Mouse (Mus musculus) thymus, postnatal 4 days (tissue): ENCODE measurements around the gene Veph1.

ENCODE experiments used
- DNase-seq: peaks from one replicate; pipeline ENCODE4 v3.0.0; 2021

The Veph1 gene

GRCm38 (mm10) chr3:66220554-66221242 is 75.9 kb downstream of the Veph1 start:
- DNase-seq = peak; percentile 26

DNA sequence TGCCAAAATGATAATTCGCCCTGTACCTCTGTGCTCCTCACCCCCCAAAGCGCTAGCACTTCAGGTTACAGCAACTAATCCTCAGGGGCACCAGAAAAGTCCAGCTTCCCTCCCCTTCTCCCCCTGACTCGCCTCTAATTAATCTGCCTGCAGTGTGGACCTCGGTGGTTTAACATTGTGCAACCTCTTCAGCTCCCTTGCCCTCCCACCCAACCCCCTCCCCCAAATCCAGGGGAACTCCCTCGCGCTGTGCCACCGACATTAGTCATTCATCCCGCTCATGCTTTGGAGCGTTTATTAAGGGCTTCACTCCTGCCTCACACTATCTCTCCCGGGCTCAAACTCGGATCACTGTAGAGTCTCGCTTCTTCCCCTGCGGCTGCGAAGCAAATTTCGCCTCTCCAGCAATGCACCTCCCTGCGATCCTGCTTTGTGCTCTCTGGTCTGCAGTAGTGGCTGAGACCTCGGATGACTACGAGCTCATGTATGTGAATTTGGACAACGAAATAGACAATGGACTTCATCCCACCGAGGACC is 76.9 kb downstream of the Veph1 start, which contains the start of gene Ptx3:
Gene Ptx3 (plus strand): TSS at position 256 of the 537 bp plus-strand sequence.
- DNase-seq = no peak

DNA sequence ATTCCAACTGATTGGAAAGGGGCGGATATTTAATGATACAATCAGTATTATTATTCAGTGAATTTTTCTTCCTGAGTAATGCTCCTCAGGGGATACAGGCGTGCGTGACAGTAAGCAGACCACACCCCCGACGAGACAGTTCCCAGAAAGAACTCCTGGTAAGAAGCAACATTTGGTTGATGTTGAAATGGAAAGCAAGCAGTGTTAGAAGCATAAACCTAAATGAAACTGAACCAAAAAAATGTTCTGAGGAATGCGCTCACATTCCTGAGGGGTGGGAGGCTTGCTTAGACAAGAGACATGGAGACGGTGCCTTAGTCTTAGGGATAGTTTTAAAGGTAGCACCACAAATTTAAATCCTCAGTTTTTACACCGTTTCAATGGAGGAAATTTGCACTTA is 80.9 kb downstream of the Veph1 start:
- no peak for DNase-seq

GRCm38 (mm10) chr3:66213524-66213923 is 83.1 kb downstream of the Veph1 start:
- DNase-seq = no peak

DNA sequence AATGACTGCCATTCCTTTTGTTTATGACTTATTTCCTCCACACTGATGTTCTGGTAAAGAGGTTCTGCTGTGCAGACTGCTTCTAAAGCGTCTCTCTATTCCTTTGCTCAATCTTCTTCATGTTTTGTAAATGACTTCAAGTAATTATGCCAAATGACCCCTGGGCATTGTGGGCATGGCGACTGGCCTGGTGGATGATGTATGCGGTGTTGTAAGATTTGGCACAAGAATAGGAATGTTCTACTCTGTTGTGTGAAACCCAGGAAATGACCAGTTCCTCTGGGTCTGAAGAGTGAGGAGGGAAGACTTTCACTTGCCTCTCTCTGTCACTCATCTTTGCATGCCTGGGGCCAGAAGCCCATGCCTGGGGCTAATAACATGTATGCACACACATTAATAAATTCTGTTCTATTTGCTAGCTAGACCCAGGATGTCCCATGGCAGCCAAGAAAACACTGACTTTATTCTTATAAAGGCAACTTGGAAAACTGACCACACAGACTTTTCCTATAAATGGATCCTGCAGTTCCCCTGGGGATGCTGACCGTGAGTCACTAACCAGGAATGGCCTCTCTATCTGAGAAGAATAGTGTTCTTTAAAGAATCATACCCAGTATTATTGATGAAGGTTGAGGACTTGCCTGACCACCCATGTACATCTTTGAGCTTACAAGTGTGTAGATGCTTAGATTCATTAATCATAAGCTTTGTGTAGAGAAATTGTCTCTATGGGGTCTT is 87.6 kb downstream of the Veph1 start:
- no peak for DNase-seq

GRCm38 (mm10) chr3:66193910-66194562 is 102.6 kb downstream of the Veph1 start:
- no peak for DNase-seq

DNA sequence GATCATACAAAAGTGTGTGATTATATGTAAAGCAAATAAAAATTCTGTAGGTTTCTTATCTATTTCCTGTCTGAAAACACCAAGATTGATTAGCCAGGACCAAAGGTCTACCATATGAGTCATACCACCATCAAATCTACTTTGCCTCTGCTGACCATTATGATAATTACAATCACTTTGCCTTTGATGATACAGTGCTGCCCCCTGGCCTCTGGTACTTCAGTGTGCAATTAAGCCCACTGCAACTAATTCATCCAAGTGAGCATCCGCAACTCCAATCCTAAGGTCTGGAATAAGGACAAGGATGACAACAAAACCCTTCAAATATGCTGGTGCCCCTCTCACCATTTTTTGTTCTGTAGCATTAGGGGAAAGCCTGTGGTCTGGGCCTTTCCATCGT is 117.0 kb downstream of the Veph1 start:
- no peak for DNase-seq

DNA sequence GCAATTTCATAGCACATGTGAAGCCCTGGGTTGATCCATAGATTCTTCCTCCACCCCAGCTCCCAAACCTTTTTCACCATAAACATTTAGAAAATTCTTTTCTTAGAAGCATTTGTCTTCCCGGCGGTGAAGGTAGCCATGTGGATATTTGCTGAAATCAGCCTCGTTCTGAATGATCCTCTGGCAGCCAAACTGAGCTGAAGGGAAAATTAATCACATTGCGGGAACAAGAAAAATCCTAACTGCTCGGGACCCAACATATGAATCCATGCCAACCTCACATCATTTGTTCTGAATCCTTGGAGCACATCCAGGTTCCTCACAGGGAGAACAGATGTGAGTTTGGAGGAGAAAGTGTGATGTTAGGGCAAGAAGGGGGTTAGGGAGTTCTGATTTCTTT is 123.7 kb downstream of the Veph1 start:
- no peak for DNase-seq

DNA sequence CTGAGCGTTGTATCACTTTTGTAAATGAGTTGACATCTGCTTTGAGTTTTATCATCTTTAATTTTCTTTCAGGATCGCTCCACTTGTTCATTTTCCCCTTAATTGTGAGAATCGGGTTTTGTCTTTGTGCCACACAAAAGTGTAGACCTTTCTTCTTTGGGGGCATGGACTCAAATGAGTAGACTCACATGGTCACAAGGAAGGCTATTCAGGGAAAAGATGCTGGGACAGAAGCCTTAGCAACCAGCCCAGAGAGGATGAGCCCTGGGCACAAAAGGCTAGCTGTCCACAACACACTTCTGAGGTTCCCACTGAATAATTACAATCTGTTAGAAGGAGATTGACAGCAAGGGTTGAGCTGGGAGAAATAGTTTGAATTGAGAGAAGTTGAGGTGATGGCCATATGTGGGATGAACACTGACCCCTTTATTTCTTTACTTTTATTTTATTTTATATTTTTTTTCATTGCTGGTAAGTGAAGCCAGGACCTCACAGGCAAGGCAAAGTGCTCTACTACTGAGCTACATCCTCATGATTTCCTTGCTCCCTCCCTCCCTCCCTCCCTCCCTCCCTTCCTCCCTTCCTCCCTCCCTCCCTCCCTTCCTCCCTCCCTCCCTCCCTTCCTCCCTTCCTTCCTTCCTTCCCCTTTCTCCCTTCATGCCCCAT is 126.6 kb downstream of the Veph1 start:
- no peak for DNase-seq

DNA sequence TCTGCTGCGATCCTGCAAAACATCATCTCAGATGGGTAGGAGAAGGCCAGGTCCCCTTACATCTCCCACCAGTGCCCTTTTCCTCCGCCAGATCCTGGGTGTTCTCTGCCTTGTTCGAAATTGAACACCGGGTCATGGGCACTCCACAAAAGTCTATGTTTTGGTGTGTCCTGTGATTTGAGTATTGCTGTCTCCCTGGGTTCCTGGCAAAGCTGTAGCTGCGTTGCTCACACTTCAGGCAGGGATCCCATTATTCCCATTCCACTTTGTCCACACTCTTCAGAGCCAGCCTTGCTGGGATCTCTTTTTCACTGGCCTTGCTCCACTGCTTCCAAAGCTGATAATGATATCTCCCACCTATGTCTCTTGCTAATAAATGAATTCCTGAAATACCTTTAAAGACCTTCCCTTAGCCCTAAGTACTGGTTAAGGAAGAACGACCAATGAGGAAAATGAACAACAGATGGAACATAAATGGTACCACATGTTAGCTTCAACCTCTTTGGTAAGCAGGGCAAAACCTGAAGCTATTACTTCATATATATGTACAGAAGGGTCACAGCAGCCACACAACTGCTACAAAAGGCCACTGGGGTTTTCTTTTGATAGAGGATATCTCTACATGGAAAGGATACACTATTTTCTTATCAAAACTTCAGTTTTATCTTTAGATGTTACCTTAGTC is 129.9 kb downstream of the Veph1 start:
- DNase-seq = no peak

DNA sequence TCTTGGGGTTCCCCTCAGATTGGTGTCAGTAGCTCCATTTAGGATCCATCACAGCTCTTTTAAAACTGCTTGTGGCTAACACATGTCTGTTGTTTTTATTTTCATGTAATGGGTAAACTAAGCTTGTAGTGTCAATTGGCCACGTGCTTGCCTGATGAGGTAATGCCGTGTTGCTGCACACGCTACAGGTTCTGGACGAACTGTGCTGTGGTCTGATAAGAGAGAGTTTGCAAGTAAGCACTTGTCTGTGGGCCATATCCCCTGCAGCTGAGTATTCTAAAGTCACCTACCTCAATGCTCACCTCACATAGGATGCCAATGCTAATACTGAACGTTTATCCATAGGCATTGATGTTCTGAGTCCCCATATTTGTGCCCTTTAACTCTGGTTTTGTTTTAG is 131.6 kb downstream of the Veph1 start:
- DNase-seq = no peak

GRCm38 (mm10) chr3:66164585-66164984 is 132.1 kb downstream of the Veph1 start:
- no peak for DNase-seq

DNA sequence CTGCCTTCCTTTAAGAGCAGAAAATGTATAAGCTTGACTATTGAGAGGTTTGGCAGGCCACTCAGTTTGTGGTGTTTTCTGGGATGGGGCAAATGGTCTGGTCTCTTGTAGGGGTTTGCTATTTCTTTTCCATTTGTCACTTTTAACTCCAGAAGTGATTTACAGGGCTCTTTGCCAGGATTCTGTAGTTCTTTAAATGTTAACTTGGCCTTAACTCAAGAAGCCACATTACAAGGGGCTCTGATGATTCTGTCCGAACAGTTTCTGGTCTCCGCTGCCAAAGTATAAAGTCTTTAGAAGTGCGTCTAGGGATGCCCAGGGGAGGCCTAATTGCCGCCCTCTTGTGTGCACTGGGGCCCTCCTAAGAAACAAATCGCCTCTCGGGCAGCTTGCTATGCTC is 134.0 kb downstream of the Veph1 start:
- no peak for DNase-seq

DNA sequence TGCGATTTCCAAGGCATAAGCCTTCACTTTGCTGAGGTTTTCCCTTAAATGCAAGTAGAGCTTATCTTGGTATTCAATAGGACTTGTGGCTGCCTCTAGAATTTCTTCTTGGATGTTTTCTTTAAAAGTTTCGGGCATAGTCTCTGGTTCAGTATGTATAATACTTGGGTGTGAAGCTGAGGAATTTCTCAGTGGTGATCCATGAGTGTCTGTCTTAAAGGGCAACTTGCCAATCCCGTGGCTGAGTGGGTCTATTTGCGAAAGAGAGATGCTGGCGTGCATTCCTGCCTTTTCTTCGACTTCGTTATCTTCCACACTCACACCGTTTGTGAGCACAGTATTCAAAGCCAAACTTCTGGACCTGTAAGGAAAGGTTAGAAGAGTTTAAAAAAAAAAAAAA is 138.7 kb downstream of the Veph1 start:
- DNase-seq = no peak

- DNase-seq = no peak
Observed at GRCm38 (mm10) chr3:66137601-66138000, 159.0 kb downstream of the Veph1 start.

DNA sequence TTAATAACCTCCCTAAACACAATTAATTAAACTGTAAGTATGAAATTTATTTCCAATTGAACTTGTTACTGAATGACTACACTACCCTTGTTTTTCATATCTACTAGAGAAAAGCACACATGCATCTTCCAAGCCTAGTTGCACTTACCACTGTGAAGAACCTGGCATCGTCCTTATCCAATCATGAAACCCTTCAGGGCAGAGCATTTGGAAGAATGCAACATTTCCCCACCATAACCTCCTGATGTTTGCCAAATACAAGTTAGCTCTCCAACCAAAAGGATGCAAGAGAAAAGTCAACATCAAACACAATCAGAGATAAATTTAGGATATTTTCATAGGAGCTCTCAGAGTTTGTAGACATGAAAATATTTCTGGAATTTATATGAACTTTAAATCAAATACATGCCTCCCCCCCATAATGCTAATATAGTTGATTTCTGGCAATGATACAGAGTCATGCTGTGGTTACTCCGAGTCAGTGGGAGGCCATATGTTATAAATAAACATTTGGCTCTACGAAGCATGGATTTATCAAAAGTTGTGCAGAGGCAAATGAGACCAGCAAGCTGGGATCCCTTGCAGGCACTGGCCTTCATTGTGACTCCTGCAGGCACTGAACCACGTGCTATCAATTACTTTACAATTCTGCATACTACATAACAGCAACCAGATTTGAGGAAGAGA is 165.2 kb downstream of the Veph1 start:
- no peak for DNase-seq

GRCm38 (mm10) chr3:66129689-66130088 is 166.9 kb downstream of the Veph1 start:
- DNase-seq = no peak

- DNase-seq = no peak
Observed at GRCm38 (mm10) chr3:66105493-66105892, 191.1 kb downstream of the Veph1 start.

GRCm38 (mm10) chr3:66102599-66102932 is 194.1 kb downstream of the Veph1 start:
- no peak for DNase-seq

GRCm38 (mm10) chr3:66101809-66102598 is 194.6 kb downstream of the Veph1 start:
- DNase-seq = no peak

- no peak for DNase-seq
Observed at GRCm38 (mm10) chr3:66101074-66101473, 195.6 kb downstream of the Veph1 start.
